ENCODE assay signal across 30 mouse cellular contexts in genomic region chr4:138855092-138855632, GRCm38 (mm10). TPM values are rescaled to one million over a fixed set of nuclear protein-coding genes. Genes with fewer than 3 reads are reported as not detected.
DNase-seq lines count a peak whose midpoint lies in the region; ATAC-seq and TF ChIP-seq lines count a peak whose summit lies in the region.
"Had no signal": no experiment of that assay in that cellular context is flagged by ENCODE, and none has a peak within 500 bp of the region (broad histone marks: within the 10 kb centered on the region; RNA-seq: fewer than 3 reads in every experiment).

No protein-coding gene starts in this region.

- no peaks in the 10 kb centered on the region for H3K79me3 ChIP-seq in C2C12 (ENCODE audit: low read depth)

- no peaks in the 10 kb centered on the region for H3K9me3 ChIP-seq in intestine, embryonic 14.5 days (ENCODE audit: control insufficient read depth, low read length)
- no peaks in the 10 kb centered on the region for H3K9me3 ChIP-seq in intestine, postnatal 0 days (ENCODE audit: control insufficient read depth)
- H3K9me3 ChIP-seq in neural tube, embryonic 15.5 days (replicated peaks), result no peaks in the 10 kb centered on the region
- H3K9me3 ChIP-seq: embryonic facial prominence, embryonic 15.5 days; forebrain, embryonic 10.5 days; forebrain, embryonic 15.5 days; heart, embryonic 10.5 days; hindbrain, embryonic 15.5 days; intestine, embryonic 15.5 days had no signal

- H3K27me3 ChIP-seq in intestine, embryonic 14.5 days (replicated peaks; ENCODE audit: control insufficient read depth, insufficient read depth, low read length), result no peaks in the 10 kb centered on the region
- H3K27me3 ChIP-seq in intestine, postnatal 0 days (replicated peaks; ENCODE audit: control insufficient read depth, insufficient read depth, low read length), result no peaks in the 10 kb centered on the region
- H3K27me3 ChIP-seq in neural tube, embryonic 15.5 days (replicated peaks), result no peaks in the 10 kb centered on the region
- H3K27me3 ChIP-seq in C2C12 (ENCODE audit: control insufficient read depth, insufficient read depth, insufficient read length), result peaks cover 1% of the 10 kb centered on the region
- H3K27me3 ChIP-seq: embryonic facial prominence, embryonic 15.5 days; forebrain, embryonic 15.5 days; hindbrain, embryonic 15.5 days; intestine, embryonic 15.5 days; Patski had no signal

- H3K4me1 ChIP-seq in intestine, embryonic 14.5 days (replicated peaks; ENCODE audit: control insufficient read depth, insufficient read depth, low read length), result peaks cover 6% of the 10 kb centered on the region; the same call in 1 of the 2 replicates
- H3K4me1 ChIP-seq in intestine, postnatal 0 days (replicated peaks; ENCODE audit: control insufficient read depth, insufficient read depth, low read length), result no peaks in the 10 kb centered on the region
- H3K4me1 ChIP-seq in neural tube, embryonic 15.5 days, result peaks cover 11% of the 10 kb centered on the region
- H3K4me1 ChIP-seq: embryonic facial prominence, embryonic 15.5 days; intestine, embryonic 15.5 days had no signal

- no peak overlapping the region for H3K9ac ChIP-seq in intestine, embryonic 14.5 days (ENCODE audit: low read length)
- no peak overlapping the region for H3K9ac ChIP-seq in intestine, postnatal 0 days (ENCODE audit: low read depth, low read length)
- H3K9ac ChIP-seq in neural tube, embryonic 15.5 days (replicated peaks), result no peak overlapping the region
- H3K9ac ChIP-seq: embryonic facial prominence, embryonic 15.5 days; forebrain, embryonic 15.5 days; hindbrain, embryonic 15.5 days; intestine, embryonic 15.5 days had no signal

- no peak overlapping the region for H3K4me3 ChIP-seq in intestine, embryonic 14.5 days (ENCODE audit: low read depth, low read length)
- H3K4me3 ChIP-seq in intestine, postnatal 0 days (ENCODE audit: low read depth, low read length), result no peak overlapping the region
- H3K4me3 ChIP-seq in neural tube, embryonic 15.5 days (replicated peaks), result no peak overlapping the region
- no peak overlapping the region for H3K4me3 ChIP-seq in C2C12 (ENCODE audit: insufficient read depth, poor library complexity, severe bottlenecking)
- H3K4me3 ChIP-seq: embryonic facial prominence, embryonic 15.5 days; erythroblast, embryonic 14.5 days; forebrain, embryonic 10.5 days; forebrain, embryonic 15.5 days; heart, embryonic 10.5 days; hindbrain, embryonic 15.5 days; intestine, embryonic 15.5 days had no signal

- H3ac ChIP-seq in C2C12 (ENCODE audit: control insufficient read depth, insufficient read length, low read depth), result peak overlapping the region; percentile 46

- no peak overlapping the region for H3K27ac ChIP-seq in intestine, embryonic 14.5 days (ENCODE audit: low read depth)
- H3K27ac ChIP-seq in intestine, postnatal 0 days (ENCODE audit: low read depth, low read length), result no peak overlapping the region
- 0 out of 2 replicates have a peak overlapping the region, but pooled peaks have one; percentile 13 for H3K27ac ChIP-seq in neural tube, embryonic 15.5 days (replicated peaks)
- H3K27ac ChIP-seq: embryonic facial prominence, embryonic 15.5 days; forebrain, embryonic 10.5 days; forebrain, embryonic 15.5 days; heart, embryonic 10.5 days; hindbrain, embryonic 15.5 days; intestine, embryonic 15.5 days had no signal

- no peaks in the 10 kb centered on the region for H3K36me3 ChIP-seq in intestine, embryonic 14.5 days (ENCODE audit: control insufficient read depth, insufficient read depth, low read length)
- H3K36me3 ChIP-seq in intestine, postnatal 0 days (ENCODE audit: control insufficient read depth, insufficient read depth), result no peaks in the 10 kb centered on the region
- H3K36me3 ChIP-seq in neural tube, embryonic 15.5 days, result no peaks in the 10 kb centered on the region
- no peaks in the 10 kb centered on the region for H3K36me3 ChIP-seq in C2C12 (ENCODE audit: control insufficient read depth, insufficient read depth)
- H3K36me3 ChIP-seq: embryonic facial prominence, embryonic 15.5 days; forebrain, embryonic 10.5 days; forebrain, embryonic 15.5 days; heart, embryonic 10.5 days; hindbrain, embryonic 15.5 days; intestine, embryonic 15.5 days had no signal

- no peak for TF ChIP-seq CTCF in intestine, postnatal 0 days (IDR thresholded peaks at IDR 0.05; ENCODE audit: low read depth)
- no peak for TF ChIP-seq CTCF in C2C12 (IDR thresholded peaks at IDR 0.05; ENCODE audit: control insufficient read depth, insufficient read depth, insufficient read length)

- ATAC-seq in intestine, embryonic 14.5 days (replicated peaks; ENCODE audit: low FRiP score, low TSS enrichment, low read depth), result no peak
- ATAC-seq in intestine, postnatal 0 days, result no peak
- no peak for ATAC-seq in neural tube, embryonic 15.5 days (ENCODE audit: low FRiP score)
- ATAC-seq: activated CD4-positive, CD25-positive, alpha-beta regulatory T cell, adult 4 months; forebrain, embryonic 15.5 days; intestine, embryonic 15.5 days; Patski had no signal

- H3K4me2 ChIP-seq in intestine, embryonic 14.5 days (ENCODE audit: low read length), result no peak overlapping the region
- H3K4me2 ChIP-seq in intestine, postnatal 0 days (replicated peaks; ENCODE audit: low read depth), result no peak overlapping the region
- no peak overlapping the region for H3K4me2 ChIP-seq in neural tube, embryonic 15.5 days
- H3K4me2 ChIP-seq: embryonic facial prominence, embryonic 15.5 days; forebrain, embryonic 15.5 days; hindbrain, embryonic 15.5 days; intestine, embryonic 15.5 days had no signal

- H3K79me2 ChIP-seq in C2C12 (ENCODE audit: control insufficient read depth, insufficient read depth), result no peaks in the 10 kb centered on the region

- WGBS in intestine, embryonic 14.5 days, result 86% methylated on average over 9 of the region's 9 CpGs
- WGBS in intestine, postnatal 0 days, result 90% methylated on average over 9 of the region's 9 CpGs
- WGBS in neural tube, embryonic 15.5 days, result 77% methylated on average over 9 of the region's 9 CpGs

- DNase-seq in intestine, embryonic 14.5 days (ENCODE audit: low spot score), result peak; percentile 46
- DNase-seq in neural tube, embryonic 10.5 days (ENCODE audit: extremely low spot score, low spot score), result no peak
- peak; percentile 56 for DNase-seq in brain, adult 2 months (ENCODE audit: low read depth, low spot score)
- DNase-seq in layer of hippocampus, postnatal 14 days (ENCODE audit: low spot score in 2 of 2), result no peak
- DNase-seq: adrenal gland, postnatal 14 days; B cell, adult 2 months; cerebellum, adult 18-20 months; cerebellum, postnatal 10 days; embryo, embryonic 11 days; gastrocnemius, postnatal 10 days; heart, adult 18-20 months; heart, postnatal 10 days had no signal

TF ChIP-seq in C2C12, 6 proteins besides CTCF, POLR2A, EP300 and RAD21:
- no peak for TF ChIP-seq MAX (IDR thresholded peaks at IDR 0.05)
- TF ChIP-seq USF1 (IDR thresholded peaks at IDR 0.05; ENCODE audit: low read depth), result no peak
- TF ChIP-seq FOSL1 (IDR thresholded peaks at IDR 0.05; ENCODE audit: insufficient read depth, low read length, poor library complexity, severe bottlenecking), result no peak
- TF ChIP-seq MYOG (IDR thresholded peaks at IDR 0.05; ENCODE audit: control insufficient read depth, extremely low read depth, insufficient read length), result no peak
TF ChIP-seq in C2C12: peak in this region for 0.

RNA-seq across cellular contexts. Expression of gene Pla2g5, which starts 8.1 kb away (rescaled TPM):
- 0.19 and 0.42 TPM in 2 replicates for polyA plus RNA-seq in intestine, embryonic 14.5 days (2014; fragmentation: Nextera tagmentation; extraction: Ambion mirVana)
- polyA plus RNA-seq in intestine, postnatal 0 days (2015; fragmentation: Nextera tagmentation; extraction: Ambion mirVana), result 0.22 and 0.39 TPM in 2 replicates
- polyA plus RNA-seq in neural tube, embryonic 15.5 days (2015; fragmentation: Nextera tagmentation; extraction: Ambion mirVana), result 0.24 and 0.79 TPM in 2 replicates
- polyA plus RNA-seq in C2C12 (2012; fragmentation: generic; extraction: Trizol), result 0.06 TPM
- total RNA-seq in layer of hippocampus, postnatal 14 days (2021), result 1 to 10 TPM; 1.3 to 3.1 TPM
- total RNA-seq: hematopoietic stem cell, adult 5-6 weeks had no signal
- polyA plus RNA-seq: activated CD4-positive, CD25-positive, alpha-beta regulatory T cell, adult 4 months; erythroblast, embryonic 14.5 days had no signal

RNA-seq across cellular contexts. Expression of gene Gm13030, which starts 18.6 kb away (rescaled TPM):
- not detected in 2 replicates for polyA plus RNA-seq in intestine, embryonic 14.5 days (2014; fragmentation: Nextera tagmentation; extraction: Ambion mirVana)
- polyA plus RNA-seq in intestine, postnatal 0 days (2015; fragmentation: Nextera tagmentation; extraction: Ambion mirVana), result not detected in 2 replicates
- polyA plus RNA-seq in neural tube, embryonic 15.5 days (2015; fragmentation: Nextera tagmentation; extraction: Ambion mirVana), result not detected in 2 replicates
- polyA plus RNA-seq in C2C12 (2012; fragmentation: generic; extraction: Trizol), result not detected
- total RNA-seq in layer of hippocampus, postnatal 14 days (2021), result not detected
- total RNA-seq: adrenal gland, adult 18-20 months; adrenal gland, postnatal 14 days; gastrocnemius, postnatal 10 days; gastrocnemius, postnatal 4 days; heart, adult 18-20 months; heart, postnatal 10 days; hematopoietic stem cell, adult 5-6 weeks had no signal
- polyA plus RNA-seq: activated CD4-positive, CD25-positive, alpha-beta regulatory T cell, adult 4 months; embryonic facial prominence, embryonic 11.5 days; embryonic facial prominence, embryonic 15.5 days; erythroblast, embryonic 14.5 days; forebrain, embryonic 10.5 days; forebrain, embryonic 15.5 days; frontal cortex, adult 2 months; heart, embryonic 10.5 days; heart, embryonic 14.5 days; hindbrain, embryonic 15.5 days; intestine, embryonic 15.5 days; Patski had no signal

RNA-seq across cellular contexts. Expression of gene Pla2g2e, which starts 22.6 kb away (rescaled TPM):
- polyA plus RNA-seq in intestine, embryonic 14.5 days (2014; fragmentation: Nextera tagmentation; extraction: Ambion mirVana), result not detected in 2 replicates
- polyA plus RNA-seq in intestine, postnatal 0 days (2015; fragmentation: Nextera tagmentation; extraction: Ambion mirVana), result 0.30 and 0.52 TPM in 2 replicates
- polyA plus RNA-seq in neural tube, embryonic 15.5 days (2015; fragmentation: Nextera tagmentation; extraction: Ambion mirVana), result not detected in 2 replicates
- polyA plus RNA-seq in C2C12 (2012; fragmentation: generic; extraction: Trizol), result 2.5 TPM
- not detected for total RNA-seq in layer of hippocampus, postnatal 14 days (2021)
- total RNA-seq: gastrocnemius, postnatal 10 days; gastrocnemius, postnatal 4 days; hematopoietic stem cell, adult 5-6 weeks had no signal
- polyA plus RNA-seq: activated CD4-positive, CD25-positive, alpha-beta regulatory T cell, adult 4 months; embryonic facial prominence, embryonic 11.5 days; erythroblast, embryonic 14.5 days; forebrain, embryonic 10.5 days; forebrain, embryonic 15.5 days; frontal cortex, adult 2 months; heart, embryonic 10.5 days; heart, embryonic 14.5 days; hindbrain, embryonic 15.5 days; intestine, embryonic 15.5 days; Patski had no signal

RNA-seq across cellular contexts. Expression of gene Otud3, which starts 58.6 kb away (rescaled TPM):
- 3.0 and 4.7 TPM in 2 replicates for polyA plus RNA-seq in intestine, embryonic 14.5 days (2014; fragmentation: Nextera tagmentation; extraction: Ambion mirVana)
- polyA plus RNA-seq in intestine, postnatal 0 days (2015; fragmentation: Nextera tagmentation; extraction: Ambion mirVana), result 3.5 and 3.6 TPM in 2 replicates
- 2.2 and 3.7 TPM in 2 replicates for polyA plus RNA-seq in neural tube, embryonic 15.5 days (2015; fragmentation: Nextera tagmentation; extraction: Ambion mirVana)
- polyA plus RNA-seq in C2C12 (2012; fragmentation: generic; extraction: Trizol), result 9.2 TPM
- total RNA-seq in layer of hippocampus, postnatal 14 days (2021), result 10 to 100 TPM; 10.7 to 11.5 TPM

Comparison
In these comparisons a context has a peak if more than half of its experiments do, and no peak if none do; other contexts are left out.
1. DNase-seq: peak in intestine, embryonic 14.5 days (single experiment) and brain, adult 2 months (single experiment); none in neural tube, embryonic 10.5 days (single experiment) and layer of hippocampus, postnatal 14 days (0 of 2).